Mouse (Mus musculus) lung, embryonic 16.5 days (tissue): ENCODE data around the gene Mamdc2. TPM values are rescaled to one million over a fixed set of nuclear protein-coding genes. Genes with fewer than 3 reads are reported as not detected.

Source experiments
- ATAC-seq: fragments of 200-750 bp; cut with Nextera tagmentation; 2 replicates; pipeline ENCODE4 v1.8.0; 2017; ENCODE audit warnings: low read depth, mild to moderate bottlenecking, moderate library complexity
- H3K27ac ChIP-seq: fragments of 300-500 bp; sonication (generic); 2 replicates; pipeline ENCODE4 v1.5.1; 2014; ENCODE audit warnings: mild to moderate bottlenecking, control low read depth, low read length
- H3K27me3 ChIP-seq: fragments of 300-500 bp; sonication (generic); 2 replicates; pipeline ENCODE4 v1.6.1; 2014; ENCODE audit warnings: low read depth, low read length, mixed read lengths; ENCODE audit not compliant: control insufficient read depth, insufficient read depth
- H3K36me3 ChIP-seq: fragments of 300-500 bp; sonication (generic); 2 replicates; pipeline ENCODE4 v1.6.1; 2014; ENCODE audit warnings: low read length; ENCODE audit not compliant: control insufficient read depth, insufficient read depth
- H3K4me1 ChIP-seq: fragments of 300-500 bp; sonication (generic); replicated peaks from 2 replicates; pipeline ENCODE4 v1.6.1; 2014; ENCODE audit warnings: low read length, mixed read lengths; ENCODE audit not compliant: control insufficient read depth, insufficient read depth
- H3K4me2 ChIP-seq: fragments of 300-500 bp; sonication (generic); 2 replicates; pipeline ENCODE4 v1.6.1; 2014; ENCODE audit warnings: low read depth, low read length, control low read depth
- H3K4me3 ChIP-seq: fragments of 300-500 bp; sonication (generic); 2 replicates; pipeline ENCODE4 v1.5.1; 2014; ENCODE audit warnings: mild to moderate bottlenecking, low read length, control low read depth
- H3K9ac ChIP-seq: fragments of 300-500 bp; sonication (generic); 2 replicates; pipeline ENCODE4 v1.6.1; 2014; ENCODE audit warnings: low read length, control low read depth
- H3K9me3 ChIP-seq: fragments of 300-500 bp; sonication (generic); 2 replicates; pipeline ENCODE4 v1.6.1; 2016; ENCODE audit warnings: low read length; ENCODE audit not compliant: control insufficient read depth
- WGBS: fragments of 180-500 bp; shearing (Covaris S2); extraction: QIAGEN DNeasy Blood & Tissue Kit; methylation state at CpG from one replicate; pipeline ENCODE4 v1.1.7; 2014; 5-methylcytosine and 5-hydroxymethylcytosine counted together
- polyA plus RNA-seq: library from polyadenylated mRNA; unstranded; fragments of >200 nt; fragmentation: Nextera tagmentation; extraction: Ambion mirVana; gene quantifications from 2 replicates; pipeline ENCODE4 v1.2.1, GENCODE M21; 2015

The Mamdc2 gene
- polyA plus RNA-seq, 1 experiment from 2014 or later, result 5.2 TPM

- Histone ChIP-seq H3K4me1 (no peaks in the 10 kb centered on the region), H3K36me3 (no peaks in the 10 kb centered on the region), H3K4me2 (no peak overlapping the region), H3K9me3 (no peaks in the 10 kb centered on the region), H3K9ac (no peak overlapping the region), H3K27me3 (no peaks in the 10 kb centered on the region), H3K27ac (no peak overlapping the region), H3K4me3 (no peak overlapping the region)
- WGBS, result 35% methylated on average over 3 of the region's 3 CpGs
- ATAC-seq, result no peak
Measured at GRCm38 (mm10) chr19:23323107-23323506, 125.1 kb downstream of the Mamdc2 start.

GRCm38 (mm10) chr19:23317989-23318358 lies 130.3 kb downstream of the Mamdc2 start:
- Histone ChIP-seq H3K9me3 (no peaks in the 10 kb centered on the region), H3K27ac (no peak overlapping the region), H3K4me1 (no peaks in the 10 kb centered on the region), H3K9ac (no peak overlapping the region), H3K36me3 (no peaks in the 10 kb centered on the region), H3K4me3 (no peak overlapping the region), H3K27me3 (no peaks in the 10 kb centered on the region), H3K4me2 (no peak overlapping the region)
- WGBS, result 74% methylated on average over 5 of the region's 5 CpGs
- ATAC-seq, result no peak

- Histone ChIP-seq H3K9me3 (no peaks in the 10 kb centered on the region), H3K4me2 (no peak overlapping the region), H3K36me3 (no peaks in the 10 kb centered on the region), H3K27ac (no peak overlapping the region), H3K4me1 (no peaks in the 10 kb centered on the region), H3K9ac (no peak overlapping the region), H3K4me3 (no peak overlapping the region), H3K27me3 (no peaks in the 10 kb centered on the region)
- no peak for ATAC-seq
- 65% methylated on average over 5 of the region's 5 CpGs for WGBS
Measured at GRCm38 (mm10) chr19:23317295-23317988, 130.8 kb downstream of the Mamdc2 start.

GRCm38 (mm10) chr19:23316851-23317250 lies 131.4 kb downstream of the Mamdc2 start:
- no peak overlapping the region for H3K4me3 ChIP-seq
- WGBS, result 69% methylated on average over 5 of the region's 5 CpGs
- no peak for ATAC-seq

GRCm38 (mm10) chr19:23309979-23310378 lies 138.3 kb downstream of the Mamdc2 start:
- H3K36me3 ChIP-seq, result no peaks in the 10 kb centered on the region
- H3K27me3 ChIP-seq, result no peaks in the 10 kb centered on the region
- no peak for ATAC-seq
- H3K9me3 ChIP-seq, result no peaks in the 10 kb centered on the region; the same call in 1 of the 2 replicates
- no peak overlapping the region for H3K27ac ChIP-seq
- no peak overlapping the region for H3K9ac ChIP-seq
- no peak overlapping the region for H3K4me3 ChIP-seq
- H3K4me1 ChIP-seq, result no peaks in the 10 kb centered on the region
- H3K4me2 ChIP-seq, result no peak overlapping the region
- 81% methylated on average over 2 of the region's 2 CpGs for WGBS

More at GRCm38 (mm10) chr19:23316851-23317250, 131.4 kb downstream of the Mamdc2 start:
- Histone ChIP-seq H3K4me2 (no peak overlapping the region), H3K4me1 (no peaks in the 10 kb centered on the region), H3K27ac (no peak overlapping the region), H3K27me3 (no peaks in the 10 kb centered on the region), H3K36me3 (no peaks in the 10 kb centered on the region), H3K9ac (no peak overlapping the region), H3K9me3 (no peaks in the 10 kb centered on the region)

GRCm38 (mm10) chr19:23306671-23307070 lies 141.6 kb downstream of the Mamdc2 start:
- H3K9ac ChIP-seq, result no peak overlapping the region
- H3K4me2 ChIP-seq, result no peak overlapping the region
- 85% methylated on average over 7 of the region's 7 CpGs for WGBS
- H3K4me3 ChIP-seq, result no peak overlapping the region
- no peaks in the 10 kb centered on the region for H3K4me1 ChIP-seq
- H3K27ac ChIP-seq, result no peak overlapping the region
- H3K27me3 ChIP-seq, result no peaks in the 10 kb centered on the region
- ATAC-seq, result no peak
- no peaks in the 10 kb centered on the region for H3K36me3 ChIP-seq
- H3K9me3 ChIP-seq, result no peaks in the 10 kb centered on the region; the same call in 1 of the 2 replicates

- 83% methylated on average over 3 of the region's 3 CpGs for WGBS
- H3K27ac ChIP-seq, result no peak overlapping the region
- H3K9me3 ChIP-seq, result no peaks in the 10 kb centered on the region
- no peaks in the 10 kb centered on the region for H3K27me3 ChIP-seq
- no peak overlapping the region for H3K9ac ChIP-seq
- no peak for ATAC-seq
- H3K36me3 ChIP-seq, result no peaks in the 10 kb centered on the region
- H3K4me1 ChIP-seq, result no peaks in the 10 kb centered on the region
- H3K4me2 ChIP-seq, result no peak overlapping the region
- no peak overlapping the region for H3K4me3 ChIP-seq
Measured at GRCm38 (mm10) chr19:23299987-23300386, 148.3 kb downstream of the Mamdc2 start.

GRCm38 (mm10) chr19:23298917-23299316 lies 149.3 kb downstream of the Mamdc2 start:
- H3K9me3 ChIP-seq, result no peaks in the 10 kb centered on the region
- no peak overlapping the region for H3K9ac ChIP-seq
- H3K27ac ChIP-seq, result no peak overlapping the region
- H3K36me3 ChIP-seq, result no peaks in the 10 kb centered on the region
- no peak overlapping the region for H3K4me2 ChIP-seq
- no peaks in the 10 kb centered on the region for H3K4me1 ChIP-seq
- no peak for ATAC-seq
- H3K4me3 ChIP-seq, result no peak overlapping the region
- 72% methylated on average over 1 of the region's 1 CpGs for WGBS
- no peaks in the 10 kb centered on the region for H3K27me3 ChIP-seq

- no peaks in the 10 kb centered on the region for H3K36me3 ChIP-seq
- no peak overlapping the region for H3K27ac ChIP-seq
- ATAC-seq, result no peak
- no peak overlapping the region for H3K4me3 ChIP-seq
- no peak overlapping the region for H3K4me2 ChIP-seq
- H3K9ac ChIP-seq, result no peak overlapping the region
- no peaks in the 10 kb centered on the region for H3K9me3 ChIP-seq
- H3K27me3 ChIP-seq, result no peaks in the 10 kb centered on the region
- no peaks in the 10 kb centered on the region for H3K4me1 ChIP-seq
Measured at GRCm38 (mm10) chr19:23297191-23297590, 151.1 kb downstream of the Mamdc2 start.

GRCm38 (mm10) chr19:23289251-23289650 lies 159.0 kb downstream of the Mamdc2 start:
- no peak for ATAC-seq
- Histone ChIP-seq H3K9ac (no peak overlapping the region), H3K4me3 (no peak overlapping the region), H3K27ac (no peak overlapping the region), H3K9me3 (no peaks in the 10 kb centered on the region), H3K4me2 (no peak overlapping the region), H3K4me1 (no peaks in the 10 kb centered on the region), H3K36me3 (no peaks in the 10 kb centered on the region), H3K27me3 (no peaks in the 10 kb centered on the region)
- WGBS, result 61% methylated on average over 1 of the region's 1 CpGs
